Comparison of ENCODE assay signal across 9 mouse cellular contexts in the genomic region with DNA sequence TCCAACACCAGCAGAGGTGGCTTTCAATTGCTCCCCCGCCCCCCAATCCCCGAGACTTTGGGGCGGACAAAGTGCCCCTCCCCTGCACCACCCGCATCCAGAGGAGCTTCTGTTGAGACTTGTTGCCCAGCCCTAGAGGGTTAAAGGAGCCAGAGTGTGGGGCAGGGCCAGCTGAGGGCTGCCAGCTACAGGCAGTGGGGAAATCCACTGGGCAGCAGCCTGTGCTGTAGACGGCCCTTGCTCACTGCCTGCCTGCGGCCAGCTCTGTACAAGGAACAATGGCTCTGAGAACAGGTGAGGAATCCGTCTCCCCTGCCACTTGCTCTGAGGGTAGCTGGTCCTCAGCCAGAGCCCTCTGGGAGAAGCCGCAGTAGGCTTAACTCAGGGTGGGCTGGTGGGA. TPM values are rescaled to one million over a fixed set of nuclear protein-coding genes. Genes with fewer than 3 reads are reported as not detected.
DNase-seq lines count a peak whose midpoint lies in the region; ATAC-seq and TF ChIP-seq lines count a peak whose summit lies in the region.
"Had no signal": no experiment of that assay in that cellular context is flagged by ENCODE, and none has a peak within 500 bp of the region (broad histone marks: within the 10 kb centered on the region; RNA-seq: fewer than 3 reads in every experiment).

No protein-coding gene starts in this region.

- peak overlapping the region; percentile 65 for H3K27ac ChIP-seq in liver, embryonic 13.5 days
- H3K27ac ChIP-seq: macrophage had no signal

- H3K9ac ChIP-seq in liver, embryonic 13.5 days, result peak overlapping the region; percentile 36; the same call in 1 of the 2 replicates

- peaks cover 97% of the 10 kb centered on the region for H3K4me1 ChIP-seq in E14TG2a.4 (replicated peaks; ENCODE audit: low read depth, low read length)
- H3K4me1 ChIP-seq in liver, embryonic 13.5 days (replicated peaks), result peaks cover 31% of the 10 kb centered on the region

- no peaks in the 10 kb centered on the region for H3K27me3 ChIP-seq in E14TG2a.4 (ENCODE audit: insufficient read depth, low read length)
- no peaks in the 10 kb centered on the region for H3K27me3 ChIP-seq in liver, embryonic 13.5 days

- no peak for ATAC-seq in liver, embryonic 13.5 days (ENCODE audit: low read depth)

- peaks cover 22% of the 10 kb centered on the region for H3K36me3 ChIP-seq in E14TG2a.4 (ENCODE audit: insufficient read depth, low read length)
- peaks cover 19% of the 10 kb centered on the region for H3K36me3 ChIP-seq in liver, embryonic 13.5 days

- peak; percentile 47 for DNase-seq in kidney, adult 18-20 months
- no peak for DNase-seq in kidney, postnatal 4 days
- peak; percentile 31 for DNase-seq in ZHBTc4 (ENCODE audit: low read depth, low spot score)
- no peak for DNase-seq in liver, embryonic 13.5 days
- no peak for DNase-seq in right cerebral cortex, adult 2 months (ENCODE audit: low spot score in 2 of 2)
- DNase-seq in urinary bladder, postnatal 10 days (ENCODE audit: low spot score), result no peak
- DNase-seq: spleen, adult 18-20 months had no signal

- H3K4me2 ChIP-seq in liver, embryonic 13.5 days, result peak overlapping the region; percentile 32; the same call in 1 of the 2 replicates

- TF ChIP-seq CTCF in E14TG2a.4 (conservative IDR thresholded peaks at IDR 0.05; ENCODE audit: low read length), result no peak

- 71% methylated on average over 8 of the region's 8 CpGs for WGBS in liver, embryonic 13.5 days (ENCODE audit: insufficient replicate concordance)

- peak overlapping the region; percentile 70 for H3K4me3 ChIP-seq in E14TG2a.4 (replicated peaks; ENCODE audit: low read length)
- no peak overlapping the region for H3K4me3 ChIP-seq in liver, embryonic 13.5 days (replicated peaks)

- H3K9me3 ChIP-seq in E14TG2a.4 (ENCODE audit: low read length), result no peaks in the 10 kb centered on the region
- H3K9me3 ChIP-seq in liver, embryonic 13.5 days (replicated peaks), result no peaks in the 10 kb centered on the region

RNA-seq across cellular contexts. Expression of a gene that starts 7.6 kb away (rescaled TPM):
- 89.3 and 93.2 TPM in 2 replicates for polyA plus RNA-seq in liver, embryonic 13.5 days (2015; fragmentation: Nextera tagmentation; extraction: Ambion mirVana)

RNA-seq across cellular contexts. Expression of a gene that starts 7.9 kb away (rescaled TPM):
- polyA plus RNA-seq in liver, embryonic 13.5 days (2015; fragmentation: Nextera tagmentation; extraction: Ambion mirVana), result 37.9 and 38.4 TPM in 2 replicates

RNA-seq across cellular contexts. Expression of a gene that starts 12.7 kb away (rescaled TPM):
- polyA plus RNA-seq in liver, embryonic 13.5 days (2015; fragmentation: Nextera tagmentation; extraction: Ambion mirVana), result 5.1 and 6.0 TPM in 2 replicates
- polyA plus RNA-seq: macrophage had no signal

RNA-seq across cellular contexts. Expression of a gene that starts 16.4 kb away (rescaled TPM):
- 13.8 and 14.6 TPM in 2 replicates for polyA plus RNA-seq in liver, embryonic 13.5 days (2015; fragmentation: Nextera tagmentation; extraction: Ambion mirVana)

RNA-seq across cellular contexts. Expression of a gene that starts 16.4 kb away (rescaled TPM):
- 84.2 TPM in 2 replicates for polyA plus RNA-seq in liver, embryonic 13.5 days (2015; fragmentation: Nextera tagmentation; extraction: Ambion mirVana)

Comparison
In these comparisons a context has a peak if more than half of its experiments do, and no peak if none do; other contexts are left out.
1. DNase-seq: peak in kidney, adult 18-20 months (single experiment) and ZHBTc4 (single experiment); none in kidney, postnatal 4 days (0 of 2), liver, embryonic 13.5 days (single experiment), right cerebral cortex, adult 2 months (0 of 2) and urinary bladder, postnatal 10 days (single experiment).